Mouse (Mus musculus) CD4-positive naive resting alpha-beta T cell, adult 76 days (primary cell): ENCODE measurements around the gene Dpp7. TPM values are rescaled to one million over a fixed set of nuclear protein-coding genes. Genes with fewer than 3 reads are reported as not detected.

Experiments
- total RNA-seq: library from RNA; stranded (reverse); gene quantifications from one replicate; pipeline ENCODE4 v1.2.4, GENCODE M21; 2023

Dpp7 gene
- 16.8 TPM for total RNA-seq

DNA sequence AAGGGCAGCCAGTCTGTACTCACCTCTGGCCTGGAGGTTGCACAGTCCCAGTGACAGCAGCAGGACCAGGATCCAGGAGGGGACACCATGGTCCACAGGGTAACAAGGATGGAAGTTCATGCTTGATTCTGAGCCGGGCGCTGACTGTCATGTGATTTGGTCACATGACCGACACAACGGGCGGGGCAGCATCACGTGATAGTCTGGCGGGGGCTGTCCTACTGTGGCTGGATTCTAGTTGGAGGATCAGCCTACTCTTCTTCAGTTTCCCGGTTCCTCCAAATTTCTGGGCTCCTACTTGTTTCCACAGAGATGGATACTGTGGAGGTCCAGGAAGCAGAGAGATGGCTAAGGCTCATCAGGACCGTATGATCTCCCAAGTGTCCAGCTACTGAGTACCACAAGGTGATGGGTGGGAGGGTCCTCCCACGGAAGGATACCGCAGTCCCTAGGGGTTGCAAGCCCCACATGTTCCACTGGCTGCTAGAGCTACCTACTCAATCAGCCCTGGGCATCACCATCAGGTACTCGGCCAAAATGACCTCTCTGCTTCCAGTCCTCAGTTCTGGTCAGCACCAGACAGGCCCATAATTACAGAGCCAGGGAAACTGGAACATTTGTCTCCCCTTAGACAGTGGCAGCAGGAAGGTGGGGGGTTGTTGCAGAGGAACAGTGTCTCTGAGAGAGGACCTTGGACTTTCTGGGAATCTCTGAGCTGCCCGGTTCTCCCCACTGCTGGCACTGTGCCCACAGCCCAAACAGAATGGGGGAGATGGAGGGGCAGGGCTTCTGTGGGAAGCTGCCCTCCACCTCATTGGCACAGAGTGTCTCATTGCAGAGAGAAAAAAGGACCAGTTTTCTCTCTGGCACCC is at the start of gene Dpp7:
TSS of gene Dpp7 (minus strand) at position 152 of the 872 bp plus-strand sequence.

DNA sequence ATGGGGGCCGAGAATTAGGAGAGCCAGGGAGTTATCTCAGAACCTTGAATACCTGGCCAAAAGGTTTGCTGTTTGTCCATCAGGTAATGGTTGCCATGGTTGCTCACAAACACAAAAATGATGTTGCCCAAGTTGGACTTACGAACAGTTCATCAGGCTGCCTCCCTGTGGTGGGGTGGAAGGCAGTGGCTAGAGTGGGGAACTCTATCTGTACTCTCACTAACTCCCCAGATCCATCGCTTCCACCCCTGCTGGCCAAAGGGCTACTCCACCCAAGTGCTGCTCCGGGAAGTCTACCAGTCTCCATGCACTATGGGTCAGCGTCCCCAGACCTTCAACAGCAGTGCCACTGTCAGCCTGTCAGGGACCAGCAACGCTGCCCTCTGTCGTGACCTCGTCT is 42.9 kb upstream of the Dpp7 start, which contains the start of gene Npdc1:
TSS of gene Npdc1 (plus strand) at position 301 of the 400 bp plus-strand sequence.

DNA sequence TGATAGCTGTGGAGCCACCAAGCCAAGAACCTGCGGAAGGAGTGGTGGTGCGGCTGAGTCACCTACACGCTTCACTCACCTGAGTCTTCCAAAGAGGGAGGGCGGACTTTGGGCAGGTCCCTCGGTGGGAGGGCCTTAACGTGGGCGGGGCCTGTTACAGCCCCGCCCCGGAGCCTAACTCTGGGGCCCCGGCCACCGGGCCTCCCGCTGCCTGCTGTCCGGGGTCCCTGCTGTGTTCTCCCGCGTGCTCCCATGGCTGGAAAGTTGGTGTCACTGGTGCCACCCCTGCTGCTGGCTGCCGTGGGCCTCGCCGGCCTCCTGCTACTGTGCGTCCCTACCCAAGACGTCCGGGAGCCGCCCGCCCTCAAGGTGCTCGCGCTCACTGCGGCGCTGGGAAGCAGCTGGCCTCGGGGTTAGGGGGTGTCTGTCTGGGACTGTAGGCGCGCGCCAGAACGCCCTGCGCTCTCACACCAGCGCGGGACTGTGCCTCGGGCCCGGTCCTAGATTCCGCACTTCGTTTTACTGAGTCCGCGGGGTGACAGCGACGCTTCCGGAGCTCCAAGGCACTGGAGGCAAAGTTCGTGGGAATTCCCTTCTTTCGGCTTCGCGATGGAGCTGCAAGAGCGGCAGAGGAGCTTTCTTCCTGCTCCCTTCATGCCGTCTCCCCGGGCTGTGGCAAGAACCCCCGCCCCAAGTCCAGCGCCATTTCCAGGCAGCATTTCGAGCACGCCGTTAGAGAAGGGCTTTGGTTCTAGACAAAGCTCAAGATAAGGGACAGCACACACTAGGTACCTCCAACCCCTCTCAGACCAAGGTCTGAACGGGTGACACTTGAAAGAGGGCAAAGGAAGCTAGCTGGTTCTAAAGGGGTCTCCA is 39.8 kb upstream of the Dpp7 start, which contains the start of gene Entpd2:
TSS of gene Entpd2 (plus strand) at position 154 of the 876 bp plus-strand sequence.

DNA sequence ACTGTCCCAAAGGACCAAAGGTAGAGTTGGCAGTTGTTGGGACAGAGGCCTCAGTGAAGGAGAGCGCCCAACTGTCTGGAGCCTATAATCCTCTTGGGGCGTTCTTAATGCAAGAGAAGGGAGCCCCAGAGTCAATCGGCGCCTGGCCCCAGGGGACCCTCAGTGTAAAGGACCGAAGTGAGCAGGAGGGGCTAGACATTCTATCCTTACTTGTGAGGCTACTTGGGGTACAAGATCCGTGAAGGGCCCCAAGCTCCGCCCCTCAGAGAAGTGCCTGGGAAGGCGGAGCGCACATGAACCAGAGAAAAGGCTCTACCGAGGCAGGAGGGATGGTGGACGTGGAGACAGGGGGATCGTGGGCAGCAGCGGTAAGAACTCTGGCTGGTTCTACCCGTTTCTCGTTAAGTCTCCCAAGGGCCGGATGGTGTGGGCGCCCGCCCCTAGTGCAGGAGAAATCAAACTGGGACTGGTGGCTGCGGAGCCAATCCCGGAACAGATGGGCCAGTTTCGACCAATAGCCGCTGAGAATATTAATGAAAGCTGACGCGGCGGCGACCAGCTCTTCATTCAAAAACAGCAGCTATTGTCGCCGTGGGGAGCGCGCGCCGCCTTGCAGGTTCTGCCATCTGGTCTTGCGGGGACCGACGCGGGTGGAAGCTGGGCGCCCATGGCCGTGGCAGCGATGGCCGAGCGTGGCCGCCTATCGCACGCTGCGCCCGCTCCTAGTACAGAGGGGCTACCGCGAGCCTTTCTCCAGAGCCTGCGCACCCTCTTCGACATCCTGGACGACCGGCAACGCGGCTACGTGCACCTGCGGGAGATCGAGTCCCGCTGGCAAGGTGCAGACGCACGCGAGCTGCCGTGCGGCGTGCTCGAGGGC is 15.8 kb upstream of the Dpp7 start, which contains the start of gene Sapcd2:
TSS of gene Sapcd2 (plus strand) at position 558 of the 880 bp plus-strand sequence.

DNA sequence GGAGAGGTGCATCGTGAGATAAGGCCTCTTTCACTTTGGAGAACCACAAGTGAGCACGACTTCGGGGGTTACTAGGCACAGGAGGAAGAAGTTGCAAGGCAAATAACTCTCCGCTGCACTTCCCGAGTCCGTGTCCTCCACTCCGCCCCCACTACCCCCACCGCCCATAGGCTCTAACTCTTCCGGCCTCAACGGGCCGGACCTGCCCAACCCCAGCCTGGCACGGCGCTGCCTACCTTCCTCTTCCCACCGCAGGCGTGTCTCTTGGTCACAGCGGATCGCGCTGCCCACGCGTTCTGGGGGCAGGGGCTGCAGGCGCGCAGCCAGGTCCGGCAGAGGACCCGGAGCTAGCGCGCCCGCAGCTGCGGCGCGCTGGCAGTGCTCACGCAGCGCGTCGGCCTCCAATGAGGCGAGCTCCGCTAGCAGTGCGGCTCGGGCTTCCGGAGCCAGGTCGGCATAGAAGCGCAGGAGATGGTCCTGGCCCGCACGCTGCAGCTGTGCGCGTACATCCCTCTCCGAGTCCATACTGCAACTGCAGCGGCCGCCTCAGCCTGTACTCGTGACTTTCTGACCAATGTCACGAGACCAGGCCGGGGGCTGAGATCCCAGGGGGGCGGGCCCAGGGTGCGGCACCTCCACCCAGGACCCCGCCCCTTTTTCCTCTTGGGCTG is 9.1 kb upstream of the Dpp7 start, which contains the start of gene Uap1l1:
TSS of gene Uap1l1 (minus strand) at position 592 of the 671 bp plus-strand sequence.

DNA sequence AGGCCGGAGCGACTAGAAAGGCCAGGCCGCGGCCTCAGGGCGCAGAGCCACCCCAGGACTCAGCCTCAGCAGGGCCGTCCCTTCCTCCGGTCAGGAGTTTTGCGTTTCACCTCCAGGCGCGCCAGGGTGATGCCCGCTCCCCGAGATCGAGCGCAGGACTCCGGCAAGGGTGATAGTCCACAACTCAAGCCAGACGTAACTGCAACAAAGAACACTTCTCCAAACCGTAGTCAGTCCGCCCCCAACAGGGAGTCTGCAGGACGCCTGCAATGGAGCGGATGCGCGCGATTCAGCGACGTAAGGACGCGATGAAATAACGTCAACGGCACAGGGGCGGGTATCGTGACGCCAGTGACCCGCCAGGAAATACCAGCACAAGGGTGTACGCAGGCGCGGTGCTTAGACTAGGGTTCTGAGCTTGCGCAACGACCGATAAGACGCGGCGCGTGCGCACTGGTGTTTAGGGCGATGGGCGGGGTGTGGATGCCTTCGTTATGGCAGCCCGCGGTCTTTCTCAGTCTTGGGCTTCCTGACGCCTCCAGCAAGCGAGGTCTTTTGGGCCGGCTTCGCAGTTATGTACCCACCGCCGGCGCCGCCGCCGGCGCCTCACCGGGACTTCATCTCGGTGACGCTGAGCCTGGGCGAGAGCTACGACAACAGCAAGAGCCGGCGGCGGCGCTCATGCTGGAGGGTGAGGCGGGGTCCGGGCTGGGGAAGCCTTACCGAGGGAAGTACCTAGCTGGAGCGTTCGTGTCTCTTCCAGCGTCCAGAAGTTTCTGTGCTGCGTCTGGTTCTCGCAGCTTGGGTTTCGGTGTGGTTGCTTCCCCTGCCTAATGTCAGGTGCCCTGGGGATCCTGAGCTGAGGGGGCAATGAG is 23.6 kb downstream of the Dpp7 start, which contains the start of gene Man1b1:
TSS of gene Man1b1 (plus strand) at position 53 of the 875 bp plus-strand sequence.

DNA sequence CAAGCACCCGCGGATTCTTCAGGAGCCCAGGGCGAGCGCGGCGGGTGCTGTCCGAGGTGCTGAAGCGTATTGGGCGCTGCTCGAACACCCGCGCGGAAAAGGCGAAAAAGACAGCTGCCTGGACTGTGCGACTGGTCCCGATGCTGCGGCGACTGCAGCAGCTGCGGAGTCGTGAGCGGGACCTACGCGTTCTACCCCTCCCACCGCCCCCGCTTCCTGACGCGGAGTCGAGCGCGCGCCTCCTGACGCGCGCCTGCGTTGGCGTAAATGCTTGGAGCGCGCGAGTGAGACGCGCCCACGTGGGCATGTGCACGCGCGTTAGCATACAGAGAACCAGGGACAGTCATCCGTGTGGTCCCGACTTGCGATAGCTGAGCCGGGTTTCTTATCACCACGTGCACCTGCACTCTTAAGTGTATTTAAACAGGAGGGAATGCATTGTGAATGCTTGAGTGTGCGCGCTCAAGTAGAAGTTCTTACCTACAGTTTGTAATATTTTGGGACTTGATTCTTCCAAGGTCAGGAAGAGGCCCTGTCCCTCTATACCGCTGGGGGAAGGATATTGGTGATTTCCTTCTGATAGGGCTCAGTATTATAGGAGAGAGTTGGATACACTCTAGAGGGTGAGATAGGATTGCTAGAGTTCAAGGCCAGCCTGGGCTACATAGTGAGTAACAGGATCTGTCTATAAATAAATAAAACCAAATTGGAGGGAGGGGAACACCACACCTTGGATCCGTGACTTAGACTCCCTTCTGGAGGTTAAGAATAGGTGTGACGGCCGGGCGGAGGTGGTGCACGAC is 37.0 kb downstream of the Dpp7 start, which contains the start of gene Grin1:
TSS of gene Grin1 (minus strand) at position 217 of the 803 bp plus-strand sequence.

Other genes with a start within 250 kb of the Dpp7 start
- gene Nrarp, start 175.6 kb downstream of the Dpp7 start, total RNA-seq = 7.0 TPM
- 14.4 TPM for gene Tor4a, start 159.5 kb downstream of the Dpp7 start, total RNA-seq
- gene Nelfb, start 144.9 kb downstream of the Dpp7 start, total RNA-seq = 53.8 TPM
- not detected for gene Stpg3, start 141.7 kb downstream of the Dpp7 start, total RNA-seq
- gene Fam166a, start 137.6 kb downstream of the Dpp7 start, total RNA-seq = not detected
- gene Tubb4b, start 131.7 kb downstream of the Dpp7 start, total RNA-seq = 103 TPM
- not detected for gene Slc34a3, start 122.0 kb downstream of the Dpp7 start, total RNA-seq
- gene Rnf224, start 119.6 kb downstream of the Dpp7 start, total RNA-seq = not detected
- gene Rnf208, start 114.1 kb downstream of the Dpp7 start, total RNA-seq = 0.50 TPM
- gene Cysrt1, start 113.9 kb downstream of the Dpp7 start, total RNA-seq = not detected
- gene AL732309.1, start 109.5 kb downstream of the Dpp7 start, total RNA-seq = 12.5 TPM
- 19.2 TPM for gene Tmem203, start 100.9 kb downstream of the Dpp7 start, total RNA-seq
- gene Tprn, start 93.7 kb downstream of the Dpp7 start, total RNA-seq = 19.1 TPM
- gene Ssna1, start 83.9 kb downstream of the Dpp7 start, total RNA-seq = 29.1 TPM
- gene Anapc2, start 83.9 kb downstream of the Dpp7 start, total RNA-seq = 100 TPM
- gene Tmem210, start 68.2 kb downstream of the Dpp7 start, total RNA-seq = not detected
- not detected for gene Lrrc26, start 66.4 kb downstream of the Dpp7 start, total RNA-seq
- gene Grin1, start 37.2 kb downstream of the Dpp7 start, total RNA-seq = not detected
- gene Man1b1, start 24.0 kb downstream of the Dpp7 start, total RNA-seq = 44.3 TPM
- gene Uap1l1, start 9.3 kb upstream of the Dpp7 start, total RNA-seq = 5.7 TPM
- 1.1 TPM for gene Sapcd2, start 16.0 kb upstream of the Dpp7 start, total RNA-seq
- not detected for gene Entpd2, start 39.5 kb upstream of the Dpp7 start, total RNA-seq
- 2.2 TPM for gene Npdc1, start 43.0 kb upstream of the Dpp7 start, total RNA-seq
- gene Fut7, start 66.9 kb upstream of the Dpp7 start, total RNA-seq = 0.67 TPM
- gene Abca2, start 72.3 kb upstream of the Dpp7 start, total RNA-seq = 67.3 TPM
- not detected for gene Clic3, start 100.5 kb upstream of the Dpp7 start, total RNA-seq
- 74.0 TPM for gene Paxx, start 104.7 kb upstream of the Dpp7 start, total RNA-seq
- gene Ptgds, start 113.7 kb upstream of the Dpp7 start, total RNA-seq = not detected
- not detected for gene Lcn12, start 137.6 kb upstream of the Dpp7 start, total RNA-seq
- gene Fbxw5, start 144.4 kb upstream of the Dpp7 start, total RNA-seq = 61.4 TPM
- 0.50 TPM for gene C8g, start 145.4 kb upstream of the Dpp7 start, total RNA-seq
- 35.1 TPM for gene Traf2, start 190.6 kb upstream of the Dpp7 start, total RNA-seq
- 98.0 TPM for gene Edf1, start 201.5 kb upstream of the Dpp7 start, total RNA-seq
- 2.7 TPM for gene Mamdc4, start 218.5 kb upstream of the Dpp7 start, total RNA-seq
- gene Phpt1, start 218.9 kb upstream of the Dpp7 start, total RNA-seq = 25.7 TPM
- gene Ajm1, start 225.4 kb upstream of the Dpp7 start, total RNA-seq = 0.38 TPM